Mouse (Mus musculus): ENCODE results near the gene Gimap9. TPM values are rescaled to one million over a fixed set of nuclear protein-coding genes. Genes with fewer than 3 reads are reported as not detected.

Gimap9 gene
- total and polyA plus RNA-seq, 2 experiments from 2014 or later = 1.2 to 2.1 TPM

- ATAC-seq (peak; percentile 37), DNase-seq (ENCODE audit: low spot score) (peak; percentile 93)
- Histone ChIP-seq H3K9ac (replicated peaks; ENCODE audit: low read length) (no peak overlapping the region), H3K4me3 (ENCODE audit: low read length) (no peak overlapping the region), H3K9me3 (ENCODE audit: low read length) (no peaks in the 10 kb centered on the region), H3K4me2 (ENCODE audit: low read depth, low read length) (no peak overlapping the region), H3K4me1 (ENCODE audit: insufficient read depth, low read length) (no peaks in the 10 kb centered on the region), H3K27me3 (ENCODE audit: insufficient read depth, low read length) (no peaks in the 10 kb centered on the region), H3K36me3 (ENCODE audit: insufficient read depth, low read length) (no peaks in the 10 kb centered on the region), H3K27ac (no peak overlapping the region)
- WGBS = 19% methylated on average over 4 of the region's 4 CpGs
- peak; percentile 77 for TF ChIP-seq CTCF (IDR thresholded peaks at IDR 0.05; ENCODE audit: low read depth)
Observed at GRCm38 (mm10) chr6:48642764-48643292, 33.1 kb upstream of the Gimap9 start.

- peak; percentile 50; the same call in 1 of the 2 replicates for ATAC-seq
- 13% methylated on average over 12 of the region's 12 CpGs for WGBS
- Histone ChIP-seq H3K36me3 (ENCODE audit: insufficient read depth, low read length) (no peaks in the 10 kb centered on the region), H3K9ac (replicated peaks; ENCODE audit: low read length) (no peak overlapping the region), H3K4me3 (ENCODE audit: low read length) (no peak overlapping the region), H3K27ac (no peak overlapping the region), H3K4me2 (ENCODE audit: low read depth, low read length) (no peak overlapping the region), H3K9me3 (ENCODE audit: low read length) (no peaks in the 10 kb centered on the region), H3K27me3 (ENCODE audit: insufficient read depth, low read length) (no peaks in the 10 kb centered on the region), H3K4me1 (ENCODE audit: insufficient read depth, low read length) (no peaks in the 10 kb centered on the region)
- DNase-seq (ENCODE audit: low spot score) = peak; percentile 84
- TF ChIP-seq CTCF (IDR thresholded peaks at IDR 0.05; ENCODE audit: low read depth) = peak; percentile 88
Observed at GRCm38 (mm10) chr6:48645660-48646308, 30.1 kb upstream of the Gimap9 start.

GRCm38 (mm10) chr6:48646309-48646690 lies 29.6 kb upstream of the Gimap9 start:
- Histone ChIP-seq H3K9me3 (ENCODE audit: low read length) (no peaks in the 10 kb centered on the region), H3K4me3 (ENCODE audit: low read length) (no peak overlapping the region), H3K27me3 (ENCODE audit: insufficient read depth, low read length) (no peaks in the 10 kb centered on the region), H3K36me3 (ENCODE audit: insufficient read depth, low read length) (no peaks in the 10 kb centered on the region), H3K4me1 (ENCODE audit: insufficient read depth, low read length) (no peaks in the 10 kb centered on the region), H3K4me2 (ENCODE audit: low read depth, low read length) (no peak overlapping the region), H3K9ac (replicated peaks; ENCODE audit: low read length) (no peak overlapping the region), H3K27ac (no peak overlapping the region)
- DNase-seq (ENCODE audit: low spot score) = no peak
- 86% methylated on average over 4 of the region's 4 CpGs for WGBS
- no peak for TF ChIP-seq CTCF (IDR thresholded peaks at IDR 0.05; ENCODE audit: low read depth)
- no peak for ATAC-seq

- TF ChIP-seq CTCF (IDR thresholded peaks at IDR 0.05; ENCODE audit: low read depth) = peak; percentile 57
- H3K9ac ChIP-seq (replicated peaks; ENCODE audit: low read length) = no peak within 1 kb of the TSS
- no peaks in the 10 kb centered on the region for H3K4me1 ChIP-seq (ENCODE audit: insufficient read depth, low read length)
- ATAC-seq (0 out of 2 replicates have a peak, but pooled peaks have one; percentile 62), DNase-seq (ENCODE audit: low spot score) (peak; percentile 44)
- H3K4me3 ChIP-seq (ENCODE audit: low read length) = no peak within 1 kb of the TSS
- no peak within 1 kb of the TSS for H3K27ac ChIP-seq
- 36% methylated on average over 3 of the region's 3 CpGs for WGBS
- no peaks in the 10 kb centered on the region for H3K36me3 ChIP-seq (ENCODE audit: insufficient read depth, low read length)
- no peaks in the 10 kb centered on the region for H3K9me3 ChIP-seq (ENCODE audit: low read length)
- H3K4me2 ChIP-seq (ENCODE audit: low read depth, low read length) = no peak within 1 kb of the TSS
- H3K27me3 ChIP-seq (ENCODE audit: insufficient read depth, low read length) = no peaks in the 10 kb centered on the region
Observed at GRCm38 (mm10) chr6:48646995-48647394, 28.9 kb upstream of the Gimap9 start, which contains the start of gene Gimap8. Gene Gimap8, plus strand, starts transcription at chr6:48647234.

GRCm38 (mm10) chr6:48647611-48648010 lies 28.3 kb upstream of the Gimap9 start:
- 90% methylated on average over 2 of the region's 2 CpGs for WGBS
- DNase-seq (ENCODE audit: low spot score) (no peak), ATAC-seq (no peak)
- Histone ChIP-seq H3K4me3 (ENCODE audit: low read length) (no peak overlapping the region), H3K9me3 (ENCODE audit: low read length) (no peaks in the 10 kb centered on the region), H3K27me3 (ENCODE audit: insufficient read depth, low read length) (no peaks in the 10 kb centered on the region), H3K4me2 (ENCODE audit: low read depth, low read length) (no peak overlapping the region), H3K27ac (no peak overlapping the region), H3K9ac (replicated peaks; ENCODE audit: low read length) (no peak overlapping the region), H3K4me1 (ENCODE audit: insufficient read depth, low read length) (no peaks in the 10 kb centered on the region), H3K36me3 (ENCODE audit: insufficient read depth, low read length) (no peaks in the 10 kb centered on the region)
- TF ChIP-seq CTCF (IDR thresholded peaks at IDR 0.05; ENCODE audit: low read depth) = no peak

- TF ChIP-seq CTCF (IDR thresholded peaks at IDR 0.05; ENCODE audit: low read depth) = no peak
- H3K9ac ChIP-seq (replicated peaks; ENCODE audit: low read length) = no peak overlapping the region
- DNase-seq (ENCODE audit: low spot score) (no peak), ATAC-seq (no peak)
- H3K27ac ChIP-seq = no peak overlapping the region
- H3K4me2 ChIP-seq (ENCODE audit: low read depth, low read length) = no peak overlapping the region
- H3K36me3 ChIP-seq (ENCODE audit: insufficient read depth, low read length) = no peaks in the 10 kb centered on the region
- H3K9me3 ChIP-seq (ENCODE audit: low read length) = no peaks in the 10 kb centered on the region
- H3K27me3 ChIP-seq (ENCODE audit: insufficient read depth, low read length) = no peaks in the 10 kb centered on the region
- no peaks in the 10 kb centered on the region for H3K4me1 ChIP-seq (ENCODE audit: insufficient read depth, low read length)
- WGBS = 90% methylated on average over 4 of the region's 4 CpGs
- no peak overlapping the region for H3K4me3 ChIP-seq (ENCODE audit: low read length)
Observed at GRCm38 (mm10) chr6:48648779-48649178, 27.1 kb upstream of the Gimap9 start.

- ATAC-seq (no peak), DNase-seq (ENCODE audit: low spot score) (no peak)
- Histone ChIP-seq H3K27me3 (ENCODE audit: insufficient read depth, low read length) (no peaks in the 10 kb centered on the region), H3K9ac (replicated peaks; ENCODE audit: low read length) (no peak overlapping the region), H3K4me1 (ENCODE audit: insufficient read depth, low read length) (no peaks in the 10 kb centered on the region), H3K9me3 (ENCODE audit: low read length) (no peaks in the 10 kb centered on the region), H3K4me3 (ENCODE audit: low read length) (no peak overlapping the region), H3K27ac (no peak overlapping the region), H3K4me2 (ENCODE audit: low read depth, low read length) (no peak overlapping the region), H3K36me3 (ENCODE audit: insufficient read depth, low read length) (no peaks in the 10 kb centered on the region)
- WGBS = 91% methylated on average over 9 of the region's 9 CpGs
- TF ChIP-seq CTCF (IDR thresholded peaks at IDR 0.05; ENCODE audit: low read depth) = no peak
Observed at GRCm38 (mm10) chr6:48650041-48650440, 25.9 kb upstream of the Gimap9 start.
